Mouse (Mus musculus) kidney, adult 2 months (tissue): ENCODE results near the gene Abca14.

Experiments used
- CTCF ChIP-seq: fragments of 200-500 bp; conservative IDR thresholded peaks from 2 replicates; pipeline ENCODE4 v1.5.1; 2011; ENCODE audit warnings: low read depth, mild to moderate bottlenecking, control low read depth, low read length, moderate library complexity, mixed read lengths; ENCODE audit not compliant: insufficient read depth, insufficient read length
- POLR2A ChIP-seq: fragments of 200-500 bp; IDR thresholded peaks from one replicate; pipeline ENCODE4 v1.6.1; 2011; ENCODE audit warnings: low read depth, low read length, control low read depth

GRCm38 (mm10) chr7:120189369-120190149 is 14.2 kb upstream of the Abca14 start:
- no peak for TF ChIP-seq POLR2A
- no peak; the same call in 1 of the 2 replicates for TF ChIP-seq CTCF
